In genomic region chr16:4012882-4013570, GRCm38 (mm10) we compare ENCODE assay signal across 1 mouse cellular context.
TF ChIP-seq lines count a peak whose summit lies in the region.

No protein-coding gene starts in this region.

TF ChIP-seq in MEL, 35 proteins besides CTCF, POLR2A, EP300 and RAD21:
- no peak for TF ChIP-seq SMC3 (IDR thresholded peaks at IDR 0.05; ENCODE audit: low read depth, low read length)
- TF ChIP-seq BHLHE40 (IDR thresholded peaks at IDR 0.05; ENCODE audit: borderline replicate concordance, low read depth, low read length): peak; percentile 55; the same call in 1 of the 2 replicates
- TF ChIP-seq TCF12 (IDR thresholded peaks at IDR 0.05; ENCODE audit: low read depth, low read length): peak; percentile 45; the same call in 1 of the 2 replicates
- 0 out of 2 replicates have a peak, but pooled peaks have one; percentile 34 for TF ChIP-seq MEF2A (IDR thresholded peaks at IDR 0.05; ENCODE audit: extremely low read depth, insufficient replicate concordance, low read depth, low read length, poor library complexity, severe bottlenecking)
- TF ChIP-seq USF2 (IDR thresholded peaks at IDR 0.05; ENCODE audit: borderline replicate concordance in 1 of 2, insufficient read depth in 1 of 2, low read depth in 1 of 2, low read length in 2 of 2): no peak
- TF ChIP-seq ETS1 (IDR thresholded peaks at IDR 0.05; ENCODE audit: low read depth, low read length): 0 out of 2 replicates have a peak, but pooled peaks have one; percentile 22
- TF ChIP-seq JUND (IDR thresholded peaks at IDR 0.05; ENCODE audit: low read depth, low read length): no peak
- no peak for TF ChIP-seq CHD1 (IDR thresholded peaks at IDR 0.05; ENCODE audit: low read depth, low read length)
TF ChIP-seq in MEL: peak in this region for 4.
